Mouse (Mus musculus) limb, embryonic 15.5 days (tissue): ENCODE measurements around the gene Kctd7. TPM values are rescaled to one million over a fixed set of nuclear protein-coding genes. Genes with fewer than 3 reads are reported as not detected.
A peak's percentile ranks its signal among the peaks of the same experiment; 100 is the strongest.

Experiments used
- ATAC-seq: fragments of 200-750 bp; cut with Nextera tagmentation; 2 replicates; pipeline ENCODE4 v1.8.0; 2017; ENCODE audit warnings: low read depth, moderate TSS enrichment; ENCODE audit not compliant: insufficient number of reproducible peaks, low FRiP score, low TSS enrichment
- H3K27ac ChIP-seq: fragments of 300-500 bp; sonication (generic); 2 replicates; pipeline ENCODE4 v1.5.1; 2015; ENCODE audit warnings: moderate library complexity, mild to moderate bottlenecking, inconsistent platforms
- H3K27me3 ChIP-seq: fragments of 300-500 bp; sonication (generic); 2 replicates; pipeline ENCODE4 v1.6.1; 2015; ENCODE audit warnings: inconsistent platforms
- H3K36me3 ChIP-seq: fragments of 300-500 bp; sonication (generic); 2 replicates; pipeline ENCODE4 v1.6.1; 2015; ENCODE audit warnings: inconsistent platforms
- H3K4me1 ChIP-seq: fragments of 300-500 bp; sonication (generic); 2 replicates; pipeline ENCODE4 v1.6.1; 2015; ENCODE audit warnings: inconsistent platforms
- H3K4me2 ChIP-seq: fragments of 300-500 bp; sonication (generic); 2 replicates; pipeline ENCODE4 v1.6.1; 2015; ENCODE audit warnings: mild to moderate bottlenecking, inconsistent platforms
- H3K4me3 ChIP-seq: fragments of 300-500 bp; sonication (generic); 2 replicates; pipeline ENCODE4 v1.5.1; 2015; ENCODE audit warnings: mild to moderate bottlenecking, inconsistent platforms
- H3K9ac ChIP-seq: fragments of 300-500 bp; sonication (generic); 2 replicates; pipeline ENCODE4 v1.6.1; 2015; ENCODE audit warnings: inconsistent platforms
- H3K9me3 ChIP-seq: fragments of 300-500 bp; sonication (generic); 2 replicates; pipeline ENCODE4 v1.6.1; 2016; ENCODE audit warnings: inconsistent platforms
- WGBS: fragments of 180-500 bp; shearing (Covaris S2); methylation state at CpG from one replicate; pipeline ENCODE4 v1.1.7; 2015; 5-methylcytosine and 5-hydroxymethylcytosine counted together
- polyA plus RNA-seq: library from polyadenylated mRNA; unstranded; fragments of >200 nt; fragmentation: Nextera tagmentation; extraction: Ambion mirVana; gene quantifications from 2 replicates; pipeline ENCODE4 v1.2.1, GENCODE M21; 2015

Gene Kctd7
- polyA plus RNA-seq, 1 experiment from 2014 or later: 6.9 TPM

DNA sequence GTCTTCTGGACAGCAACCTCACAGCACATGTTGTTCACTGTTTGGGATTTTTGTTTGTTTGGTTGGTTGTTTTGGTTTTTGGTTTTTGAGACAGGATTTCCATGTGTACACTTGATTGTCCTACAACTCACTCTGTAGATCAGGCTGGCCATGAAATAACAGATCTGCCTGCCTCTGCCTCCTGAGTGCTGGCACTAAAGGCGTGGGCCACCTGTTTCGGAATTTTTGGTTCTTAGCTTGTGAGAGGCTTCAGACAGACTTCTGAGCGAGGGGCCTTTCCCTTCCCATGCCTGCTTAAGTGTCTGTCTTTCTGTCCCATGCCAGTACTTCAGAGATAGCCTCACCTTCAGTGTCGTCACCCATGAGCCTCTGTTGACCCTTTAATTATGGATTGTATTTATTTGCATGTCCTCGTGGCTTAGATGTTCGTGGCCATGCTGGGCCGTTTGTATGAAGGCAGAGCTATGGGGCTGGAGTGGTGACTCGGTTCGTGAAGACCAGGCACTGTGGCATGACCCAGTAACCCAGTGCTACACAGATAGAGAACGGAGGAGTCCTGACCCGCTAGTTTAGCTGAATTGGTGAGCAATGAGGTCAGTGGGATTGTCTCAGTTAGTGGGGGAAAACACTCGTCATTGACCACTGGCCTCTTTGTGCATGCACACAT, 24.5 kb upstream of the Kctd7 start:
- Histone ChIP-seq H3K9me3 (no peaks in the 10 kb centered on the region), H3K27me3 (no peaks in the 10 kb centered on the region), H3K4me2 (no peak overlapping the region), H3K4me3 (no peak overlapping the region), H3K36me3 (peaks cover 2% of the 10 kb centered on the region), H3K9ac (no peak overlapping the region), H3K4me1 (peaks cover 42% of the 10 kb centered on the region), H3K27ac (peak overlapping the region; percentile 27; the same call in 1 of the 2 replicates)
- 87% methylated on average over 12 of the region's 12 CpGs for WGBS
- no peak for ATAC-seq

DNA sequence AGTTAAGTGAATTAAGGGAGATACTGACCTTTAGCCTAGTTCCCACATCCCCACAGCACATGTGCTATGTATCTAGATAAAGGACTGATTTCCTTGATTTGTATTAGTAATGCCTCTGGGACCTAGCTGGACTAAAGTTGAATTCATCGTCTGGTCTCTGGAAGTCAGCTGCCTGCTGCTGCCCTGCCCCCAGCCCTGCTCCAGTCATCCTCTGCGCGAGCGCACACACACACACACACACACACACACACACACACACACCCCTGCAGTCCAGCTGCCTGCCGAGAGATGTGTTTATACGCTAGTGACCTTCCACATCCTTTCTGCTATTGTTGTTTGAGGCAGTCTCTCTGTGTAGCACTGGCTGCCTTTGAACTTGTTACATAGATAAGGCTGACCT, 23.8 kb upstream of the Kctd7 start:
- Histone ChIP-seq H3K27ac (no peak overlapping the region; the same call in 1 of the 2 replicates), H3K9me3 (no peaks in the 10 kb centered on the region), H3K27me3 (no peaks in the 10 kb centered on the region), H3K9ac (no peak overlapping the region), H3K4me1 (peaks cover 40% of the 10 kb centered on the region), H3K4me2 (no peak overlapping the region), H3K36me3 (peaks cover 2% of the 10 kb centered on the region; the same call in 1 of the 2 replicates), H3K4me3 (no peak overlapping the region)
- WGBS: 58% methylated on average over 6 of the region's 6 CpGs
- ATAC-seq: peak; percentile 38; the same call in 1 of the 2 replicates

DNA sequence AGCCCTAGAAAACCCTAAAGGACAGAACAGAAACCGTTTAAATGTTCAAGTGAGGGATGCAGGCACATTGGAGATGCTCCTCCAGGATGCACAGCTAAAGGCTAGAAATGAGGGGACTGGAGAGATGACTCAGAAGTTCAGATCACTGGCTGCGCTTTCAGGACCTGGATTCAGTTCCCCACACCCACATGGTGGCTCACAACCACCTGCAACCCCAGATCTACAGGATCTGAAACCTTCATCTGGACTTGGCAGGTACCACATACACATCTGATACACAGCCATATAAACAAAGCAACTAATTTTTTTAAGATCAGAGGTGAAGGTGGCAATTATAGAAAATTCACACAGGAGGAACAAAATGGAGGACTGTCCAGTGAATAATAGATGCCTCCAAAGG, 22.3 kb upstream of the Kctd7 start:
- WGBS: 92% methylated on average over 2 of the region's 2 CpGs
- Histone ChIP-seq H3K27me3 (no peaks in the 10 kb centered on the region), H3K4me3 (no peak overlapping the region), H3K9me3 (no peaks in the 10 kb centered on the region), H3K4me1 (peaks cover 26% of the 10 kb centered on the region), H3K4me2 (no peak overlapping the region), H3K36me3 (no peaks in the 10 kb centered on the region), H3K27ac (no peak overlapping the region), H3K9ac (no peak overlapping the region)
- ATAC-seq: no peak

DNA sequence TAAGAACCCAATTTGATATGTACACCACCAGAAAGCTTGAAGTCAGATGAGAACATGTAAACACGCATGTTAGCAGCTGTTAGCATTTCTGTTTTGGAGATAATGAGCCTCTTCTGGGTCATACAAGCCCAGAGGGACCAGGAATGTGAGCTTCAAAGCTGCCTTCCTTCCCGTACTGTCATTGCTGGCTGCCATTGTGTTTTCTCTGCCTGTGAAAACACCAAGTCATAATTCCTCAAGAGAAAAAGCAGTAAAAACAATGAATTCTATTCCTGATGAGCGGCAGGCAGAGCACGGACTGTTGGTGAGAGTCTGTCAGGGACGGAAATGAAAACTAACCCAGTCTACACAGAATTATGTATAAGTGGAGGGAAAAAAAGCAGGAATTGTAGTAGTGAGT, 20.4 kb upstream of the Kctd7 start:
- Histone ChIP-seq H3K36me3 (no peaks in the 10 kb centered on the region), H3K9me3 (no peaks in the 10 kb centered on the region), H3K4me1 (peaks cover 18% of the 10 kb centered on the region), H3K4me2 (no peak overlapping the region), H3K9ac (no peak overlapping the region), H3K27ac (no peak overlapping the region), H3K4me3 (no peak overlapping the region), H3K27me3 (no peaks in the 10 kb centered on the region)
- ATAC-seq: no peak
- 59% methylated on average over 5 of the region's 5 CpGs for WGBS

DNA sequence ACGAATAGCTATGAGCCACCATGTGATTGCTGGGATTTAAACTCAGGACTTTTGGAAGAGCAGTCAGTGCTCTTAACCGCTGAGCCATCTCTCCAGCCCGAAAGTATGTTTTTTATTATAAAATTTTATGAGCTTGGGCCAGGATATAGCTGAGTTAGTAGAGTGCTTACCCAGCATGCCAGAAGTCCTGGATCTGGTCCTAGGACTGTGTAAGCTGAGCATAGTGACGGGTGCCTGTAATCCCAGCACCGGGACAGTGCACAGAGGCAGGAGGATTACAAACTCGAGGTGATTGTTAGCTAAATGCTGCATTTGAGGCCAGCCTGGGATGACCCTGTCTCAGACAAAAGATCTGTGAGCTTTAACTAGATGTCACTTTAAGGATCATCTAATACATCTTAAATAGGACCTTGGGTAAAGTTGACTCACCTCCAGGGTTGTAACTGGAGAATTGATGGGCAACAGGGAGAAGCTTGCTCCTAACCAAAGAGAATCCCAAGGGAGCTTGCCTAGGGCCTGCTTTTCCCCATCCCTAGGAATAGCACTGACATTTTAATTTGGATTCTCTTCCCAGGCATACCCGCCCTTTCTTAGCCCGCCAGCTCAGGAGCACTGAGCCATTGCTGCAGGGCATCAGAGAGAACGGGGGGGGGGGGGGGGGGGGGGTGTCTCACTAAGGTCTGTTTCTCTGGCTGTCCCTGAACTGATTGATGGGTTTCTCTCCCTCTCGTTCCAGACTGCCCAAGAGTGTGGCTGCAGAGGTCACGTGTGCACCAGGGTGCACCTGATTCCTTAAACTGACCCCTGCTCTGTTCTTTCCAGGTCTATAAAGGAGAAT, 15.8 kb upstream of the Kctd7 start:
- Histone ChIP-seq H3K4me2 (no peak overlapping the region), H3K9ac (no peak overlapping the region), H3K9me3 (no peaks in the 10 kb centered on the region), H3K36me3 (peaks cover 7% of the 10 kb centered on the region; the same call in 1 of the 2 replicates), H3K4me1 (peaks cover 7% of the 10 kb centered on the region; the same call in 1 of the 2 replicates), H3K27me3 (no peaks in the 10 kb centered on the region), H3K4me3 (no peak overlapping the region), H3K27ac (peak overlapping the region; percentile 35)
- ATAC-seq: peak; percentile 61; the same call in 1 of the 2 replicates
- 32% methylated on average over 10 of the region's 11 CpGs for WGBS

DNA sequence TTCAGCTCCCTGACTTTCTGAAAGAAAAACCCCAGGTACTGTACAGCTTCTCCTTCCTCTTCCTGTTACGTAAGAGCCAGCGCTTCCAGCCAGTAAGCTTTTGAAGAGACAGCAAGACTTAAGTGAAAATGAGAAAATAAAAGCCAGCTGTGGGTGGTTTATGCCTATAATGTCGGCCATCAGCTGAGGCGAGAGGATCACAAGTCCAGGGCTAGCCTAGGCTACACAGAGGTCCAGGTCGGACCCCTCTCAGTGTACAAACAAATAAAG, 15.2 kb upstream of the Kctd7 start:
- Histone ChIP-seq H3K9ac (no peak overlapping the region), H3K27me3 (no peaks in the 10 kb centered on the region), H3K4me3 (no peak overlapping the region), H3K4me2 (no peak overlapping the region), H3K27ac (no peak overlapping the region; the same call in 1 of the 2 replicates), H3K9me3 (no peaks in the 10 kb centered on the region), H3K36me3 (peaks cover 10% of the 10 kb centered on the region), H3K4me1 (peaks cover 7% of the 10 kb centered on the region; the same call in 1 of the 2 replicates)
- WGBS: 67% methylated on average over 5 of the region's 5 CpGs
- ATAC-seq: no peak

DNA sequence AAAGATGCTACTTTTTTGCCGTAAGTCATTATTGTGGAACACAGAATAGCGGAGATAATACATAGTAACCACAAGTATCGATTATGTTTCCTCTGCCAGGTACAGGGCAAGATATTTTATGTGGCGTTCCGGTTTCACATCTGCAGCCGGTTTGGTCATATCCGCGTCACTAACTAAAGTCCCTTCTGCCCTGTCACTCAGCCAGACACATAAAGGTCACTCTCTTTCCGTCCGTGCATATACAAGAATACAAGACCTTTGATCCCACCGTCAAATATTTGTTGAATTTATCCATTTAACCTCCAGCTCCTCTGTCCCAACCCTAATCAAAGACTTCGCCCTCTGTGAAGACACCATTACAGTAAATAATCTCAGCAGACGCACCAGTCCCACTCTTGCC, 8.1 kb upstream of the Kctd7 start:
- H3K27me3 ChIP-seq: no peaks in the 10 kb centered on the region
- no peak overlapping the region for H3K4me3 ChIP-seq
- ATAC-seq: no peak
- H3K4me1 ChIP-seq: peaks cover 6% of the 10 kb centered on the region; the same call in 1 of the 2 replicates
- WGBS: 93% methylated on average over 13 of the region's 13 CpGs
- H3K9me3 ChIP-seq: no peaks in the 10 kb centered on the region
- H3K4me2 ChIP-seq: no peak overlapping the region
- H3K36me3 ChIP-seq: peaks cover 25% of the 10 kb centered on the region
- no peak overlapping the region for H3K9ac ChIP-seq
- H3K27ac ChIP-seq: no peak overlapping the region

DNA sequence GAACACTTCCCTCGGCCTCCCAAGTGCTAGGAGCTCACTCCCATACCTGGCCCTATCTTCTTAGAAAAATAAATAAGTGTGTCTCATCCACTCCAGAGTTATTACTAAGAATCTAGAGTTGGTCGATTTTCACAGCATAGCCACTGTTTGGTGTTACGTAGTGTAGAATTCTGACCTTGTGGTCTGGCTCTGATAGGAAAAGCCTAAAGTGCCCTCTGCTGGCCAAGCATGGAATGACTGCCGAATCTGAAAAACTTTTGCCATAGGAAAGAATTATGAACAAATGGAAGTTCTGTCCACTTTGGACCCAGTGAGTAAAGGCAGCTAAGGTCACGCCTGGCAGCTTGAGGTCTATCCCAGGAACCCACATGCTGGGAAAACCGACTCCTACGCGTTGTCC, 5.3 kb upstream of the Kctd7 start:
- H3K27me3 ChIP-seq: no peaks in the 10 kb centered on the region
- no peak overlapping the region for H3K27ac ChIP-seq
- H3K9ac ChIP-seq: no peak overlapping the region
- H3K4me1 ChIP-seq: peaks cover 22% of the 10 kb centered on the region
- whole genome bisulfite sequencing: 26% methylated on average over 8 of the region's 8 CpGs
- ATAC-seq: no peak
- H3K9me3 ChIP-seq: no peaks in the 10 kb centered on the region
- peaks cover 20% of the 10 kb centered on the region for H3K36me3 ChIP-seq
- no peak overlapping the region for H3K4me2 ChIP-seq
- H3K4me3 ChIP-seq: no peak overlapping the region

DNA sequence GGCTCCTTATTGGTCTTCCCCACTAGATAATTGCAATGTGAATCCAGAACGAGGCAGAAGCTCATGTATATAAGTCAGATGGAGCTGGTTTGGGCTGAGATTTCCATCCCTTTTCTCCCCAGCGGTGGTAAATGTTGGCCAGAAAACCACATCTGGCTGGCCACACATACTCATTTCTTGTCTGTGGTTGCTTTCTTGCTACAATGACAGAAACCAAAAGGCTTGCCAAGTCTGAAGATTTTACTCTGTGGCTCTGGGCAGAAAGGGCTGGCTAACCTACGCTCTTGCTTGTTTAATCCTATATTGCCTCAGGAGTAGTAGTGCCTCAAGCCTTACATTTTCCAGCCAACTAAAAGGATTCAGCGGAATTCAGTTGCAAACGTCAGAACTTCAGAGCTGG, 3.5 kb upstream of the Kctd7 start:
- 66% methylated on average over 5 of the region's 5 CpGs for WGBS
- Histone ChIP-seq H3K27ac (peak overlapping the region; percentile 77), H3K9me3 (no peaks in the 10 kb centered on the region), H3K9ac (no peak overlapping the region), H3K36me3 (peaks cover 8% of the 10 kb centered on the region), H3K4me3 (no peak overlapping the region), H3K4me1 (peaks cover 31% of the 10 kb centered on the region), H3K27me3 (no peaks in the 10 kb centered on the region), H3K4me2 (no peak overlapping the region)
- ATAC-seq: no peak

DNA sequence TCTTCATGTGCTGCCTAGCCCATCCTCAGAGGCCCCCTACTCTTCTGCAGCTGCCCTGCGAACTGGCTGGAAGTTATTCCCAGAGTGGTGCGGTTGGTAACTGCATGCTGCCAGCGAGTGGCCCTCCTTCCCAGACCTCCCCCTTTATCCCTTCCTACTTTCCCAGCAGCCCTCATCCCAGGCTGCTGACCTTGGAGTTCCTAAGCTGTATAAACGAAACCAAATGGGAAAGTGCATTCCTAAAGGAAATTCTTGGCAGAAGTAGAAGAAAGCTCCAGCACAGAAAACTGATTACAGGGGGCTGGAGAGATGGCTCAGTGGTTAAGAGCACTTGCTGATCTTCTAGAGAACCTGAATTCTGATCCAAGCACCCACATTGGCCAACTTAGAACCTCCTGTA, 2.6 kb upstream of the Kctd7 start:
- H3K4me2 ChIP-seq: no peak overlapping the region
- no peak for ATAC-seq
- H3K27ac ChIP-seq: peak overlapping the region; percentile 77
- no peak overlapping the region for H3K9ac ChIP-seq
- WGBS: 25% methylated on average over 4 of the region's 4 CpGs
- no peaks in the 10 kb centered on the region for H3K36me3 ChIP-seq
- no peaks in the 10 kb centered on the region for H3K9me3 ChIP-seq
- no peaks in the 10 kb centered on the region for H3K27me3 ChIP-seq
- H3K4me1 ChIP-seq: peaks cover 31% of the 10 kb centered on the region
- H3K4me3 ChIP-seq: no peak overlapping the region

DNA sequence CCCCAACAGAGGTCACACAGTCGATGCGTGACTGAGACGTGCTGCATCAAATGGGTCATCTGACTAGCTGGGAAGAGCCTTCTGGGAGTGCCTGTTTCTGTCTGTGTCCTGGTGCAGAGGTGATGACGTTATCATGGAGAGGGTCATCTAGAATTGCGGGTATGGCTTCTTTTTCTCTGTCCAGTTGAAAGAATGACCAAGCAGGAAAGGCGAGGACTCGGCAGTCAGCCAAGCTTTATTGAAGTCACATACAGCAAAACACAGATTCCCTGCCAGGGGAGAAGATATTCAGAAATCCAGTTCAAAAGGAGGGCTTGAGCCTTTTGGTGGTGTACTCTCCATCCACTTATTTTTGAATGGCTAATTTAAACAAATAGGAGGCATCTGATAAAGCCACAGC, 1.6 kb upstream of the Kctd7 start:
- Histone ChIP-seq H3K4me3 (no peak overlapping the region), H3K4me2 (no peak overlapping the region), H3K27ac (no peak overlapping the region), H3K36me3 (peaks cover 3% of the 10 kb centered on the region; the same call in 1 of the 2 replicates), H3K27me3 (no peaks in the 10 kb centered on the region), H3K4me1 (peaks cover 31% of the 10 kb centered on the region), H3K9me3 (no peaks in the 10 kb centered on the region), H3K9ac (no peak overlapping the region)
- ATAC-seq: no peak
- WGBS: 89% methylated on average over 7 of the region's 7 CpGs

DNA sequence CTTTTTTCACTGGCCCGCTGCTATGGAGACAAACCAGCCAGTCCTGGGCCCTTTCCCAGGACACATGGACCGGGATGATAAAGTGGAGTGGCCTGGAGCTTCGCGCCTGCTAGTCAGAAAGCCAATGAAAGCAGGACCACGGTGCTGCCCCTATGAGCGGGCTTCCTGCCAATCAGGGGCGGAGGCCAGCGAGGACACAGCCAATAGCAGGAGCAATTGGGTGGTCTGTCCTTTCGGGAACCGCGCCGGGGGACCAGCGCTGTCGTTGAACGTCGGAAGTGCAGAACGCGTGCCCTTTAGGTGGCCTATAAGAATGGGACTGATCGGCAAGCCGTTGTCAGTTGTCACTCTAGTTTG, 706 bp upstream of the Kctd7 start:
- H3K4me1 ChIP-seq: peaks cover 31% of the 10 kb centered on the region
- H3K27me3 ChIP-seq: no peaks in the 10 kb centered on the region
- no peaks in the 10 kb centered on the region for H3K9me3 ChIP-seq
- H3K9ac ChIP-seq: peak overlapping the region; percentile 39; the same call in 1 of the 2 replicates
- H3K27ac ChIP-seq: peak overlapping the region; percentile 76
- WGBS: 3% methylated on average over 20 of the region's 20 CpGs
- no peak for ATAC-seq
- peaks cover 9% of the 10 kb centered on the region for H3K36me3 ChIP-seq
- peak overlapping the region; percentile 58 for H3K4me3 ChIP-seq
- peak overlapping the region; percentile 80 for H3K4me2 ChIP-seq
